Mouse (Mus musculus): ENCODE results near the gene Spint2. TPM values are rescaled to one million over a fixed set of nuclear protein-coding genes. Genes with fewer than 3 reads are reported as not detected.

Gene Spint2
- 399 and 413 TPM in 2 replicates for polyA plus RNA-seq (2015; fragmentation: Nextera tagmentation; extraction: Ambion mirVana)

- Histone ChIP-seq H3K27ac (ENCODE audit: low read length) (peak within 1 kb of the TSS; percentile 86), H3K4me1 (ENCODE audit: control insufficient read depth, insufficient read depth, low read length) (peaks cover 7% of the 10 kb centered on the region; the same call in 1 of the 2 replicates), H3K36me3 (ENCODE audit: control insufficient read depth, insufficient read depth, low read length) (no peaks in the 10 kb centered on the region), H3K9me3 (replicated peaks; ENCODE audit: control insufficient read depth, low read length) (no peaks in the 10 kb centered on the region), H3K27me3 (ENCODE audit: control insufficient read depth, insufficient read depth, low read length) (peaks cover 9% of the 10 kb centered on the region; the same call in 1 of the 2 replicates), H3K4me2 (ENCODE audit: low read depth, low read length) (peak within 1 kb of the TSS; percentile 81), H3K9ac (ENCODE audit: low read length) (peak within 1 kb of the TSS; percentile 79), H3K4me3 (replicated peaks; ENCODE audit: low read length) (peak within 1 kb of the TSS; percentile 60)
- WGBS, result under 1% methylated on average over 80 of the region's 80 CpGs
- peak; percentile 92 for ATAC-seq (ENCODE audit: insufficient read depth, low FRiP score)
These were observed at the start of gene Spint2 for GRCm38 (mm10) chr7:29281201-29282073. Gene Spint2 (minus strand): TSS chr7:29281912.

- H3K27ac ChIP-seq (ENCODE audit: low read length), result no peak overlapping the region
- no peak overlapping the region for H3K9ac ChIP-seq (ENCODE audit: low read length)
- H3K4me1 ChIP-seq (ENCODE audit: control insufficient read depth, insufficient read depth, low read length), result no peaks in the 10 kb centered on the region
- no peak for ATAC-seq (ENCODE audit: insufficient read depth, low FRiP score)
- H3K9me3 ChIP-seq (replicated peaks; ENCODE audit: control insufficient read depth, low read length), result no peaks in the 10 kb centered on the region
- no peak overlapping the region for H3K4me2 ChIP-seq (ENCODE audit: low read depth, low read length)
- 87% methylated on average over 16 of the region's 16 CpGs for WGBS
- H3K27me3 ChIP-seq (ENCODE audit: control insufficient read depth, insufficient read depth, low read length), result no peaks in the 10 kb centered on the region
- no peak overlapping the region for H3K4me3 ChIP-seq (replicated peaks; ENCODE audit: low read length)
- peaks cover 17% of the 10 kb centered on the region for H3K36me3 ChIP-seq (ENCODE audit: control insufficient read depth, insufficient read depth, low read length)
These were observed 47.3 kb upstream of the Spint2 start for GRCm38 (mm10) chr7:29328984-29329383.

GRCm38 (mm10) chr7:29327087-29327486 is 45.4 kb upstream of the Spint2 start:
- H3K36me3 ChIP-seq (ENCODE audit: control insufficient read depth, insufficient read depth, low read length), result peaks cover 21% of the 10 kb centered on the region

GRCm38 (mm10) chr7:29319337-29320307 is 37.9 kb upstream of the Spint2 start:
- H3K27me3 ChIP-seq (ENCODE audit: control insufficient read depth, insufficient read depth, low read length), result no peaks in the 10 kb centered on the region
- peaks cover 42% of the 10 kb centered on the region for H3K4me1 ChIP-seq (ENCODE audit: control insufficient read depth, insufficient read depth, low read length)
- 0 out of 2 replicates have a peak, but pooled peaks have one; percentile 8 for ATAC-seq (ENCODE audit: insufficient read depth, low FRiP score)
- H3K9me3 ChIP-seq (replicated peaks; ENCODE audit: control insufficient read depth, low read length), result no peaks in the 10 kb centered on the region
- H3K4me3 ChIP-seq (replicated peaks; ENCODE audit: low read length), result peak overlapping the region; percentile 32
- peak overlapping the region; percentile 86 for H3K27ac ChIP-seq (ENCODE audit: low read length)
- WGBS, result 13% methylated on average over 19 of the region's 19 CpGs
- peak overlapping the region; percentile 65 for H3K9ac ChIP-seq (ENCODE audit: low read length)
- peak overlapping the region; percentile 46 for H3K4me2 ChIP-seq (ENCODE audit: low read depth, low read length)
- H3K36me3 ChIP-seq (ENCODE audit: control insufficient read depth, insufficient read depth, low read length), result peaks cover 6% of the 10 kb centered on the region; the same call in 1 of the 2 replicates

More at GRCm38 (mm10) chr7:29327087-29327486, 45.4 kb upstream of the Spint2 start:
- Histone ChIP-seq H3K27me3 (ENCODE audit: control insufficient read depth, insufficient read depth, low read length) (no peaks in the 10 kb centered on the region), H3K4me3 (replicated peaks; ENCODE audit: low read length) (no peak overlapping the region), H3K9ac (ENCODE audit: low read length) (no peak overlapping the region), H3K4me1 (ENCODE audit: control insufficient read depth, insufficient read depth, low read length) (no peaks in the 10 kb centered on the region), H3K9me3 (replicated peaks; ENCODE audit: control insufficient read depth, low read length) (no peaks in the 10 kb centered on the region), H3K4me2 (ENCODE audit: low read depth, low read length) (no peak overlapping the region), H3K27ac (ENCODE audit: low read length) (no peak overlapping the region)
- ATAC-seq (ENCODE audit: insufficient read depth, low FRiP score), result no peak
- WGBS, result 76% methylated on average over 6 of the region's 6 CpGs

GRCm38 (mm10) chr7:29318115-29318911 is 36.6 kb upstream of the Spint2 start:
- H3K9ac ChIP-seq (ENCODE audit: low read length), result peak overlapping the region; percentile 65
- 8% methylated on average over 18 of the region's 18 CpGs for WGBS

GRCm38 (mm10) chr7:29317558-29317957 is 35.8 kb upstream of the Spint2 start:
- WGBS, result 0% methylated on average over 2 of the region's 2 CpGs
- no peaks in the 10 kb centered on the region for H3K27me3 ChIP-seq (ENCODE audit: control insufficient read depth, insufficient read depth, low read length)
- no peaks in the 10 kb centered on the region for H3K36me3 ChIP-seq (ENCODE audit: control insufficient read depth, insufficient read depth, low read length)
- H3K4me1 ChIP-seq (ENCODE audit: control insufficient read depth, insufficient read depth, low read length), result peaks cover 42% of the 10 kb centered on the region
- peak overlapping the region; percentile 46 for H3K4me2 ChIP-seq (ENCODE audit: low read depth, low read length)
- H3K9me3 ChIP-seq (replicated peaks; ENCODE audit: control insufficient read depth, low read length), result no peaks in the 10 kb centered on the region
- ATAC-seq (ENCODE audit: insufficient read depth, low FRiP score), result peak; percentile 35; the same call in 1 of the 2 replicates
- H3K9ac ChIP-seq (ENCODE audit: low read length), result peak overlapping the region; percentile 60
- no peak overlapping the region for H3K4me3 ChIP-seq (replicated peaks; ENCODE audit: low read length)
- H3K27ac ChIP-seq (ENCODE audit: low read length), result peak overlapping the region; percentile 86

More at GRCm38 (mm10) chr7:29318115-29318911, 36.6 kb upstream of the Spint2 start:
- Histone ChIP-seq H3K4me1 (ENCODE audit: control insufficient read depth, insufficient read depth, low read length) (peaks cover 42% of the 10 kb centered on the region), H3K36me3 (ENCODE audit: control insufficient read depth, insufficient read depth, low read length) (no peaks in the 10 kb centered on the region), H3K27ac (ENCODE audit: low read length) (peak overlapping the region; percentile 86), H3K27me3 (ENCODE audit: control insufficient read depth, insufficient read depth, low read length) (no peaks in the 10 kb centered on the region), H3K9me3 (replicated peaks; ENCODE audit: control insufficient read depth, low read length) (no peaks in the 10 kb centered on the region), H3K4me3 (replicated peaks; ENCODE audit: low read length) (peak overlapping the region; percentile 32), H3K4me2 (ENCODE audit: low read depth, low read length) (peak overlapping the region; percentile 46)
- ATAC-seq (ENCODE audit: insufficient read depth, low FRiP score), result peak; percentile 43

- Histone ChIP-seq H3K9me3 (replicated peaks; ENCODE audit: control insufficient read depth, low read length) (no peaks in the 10 kb centered on the region), H3K4me3 (replicated peaks; ENCODE audit: low read length) (no peak overlapping the region), H3K36me3 (ENCODE audit: control insufficient read depth, insufficient read depth, low read length) (no peaks in the 10 kb centered on the region), H3K9ac (ENCODE audit: low read length) (peak overlapping the region; percentile 60), H3K4me1 (ENCODE audit: control insufficient read depth, insufficient read depth, low read length) (peaks cover 42% of the 10 kb centered on the region), H3K27me3 (ENCODE audit: control insufficient read depth, insufficient read depth, low read length) (no peaks in the 10 kb centered on the region), H3K4me2 (ENCODE audit: low read depth, low read length) (peak overlapping the region; percentile 46), H3K27ac (ENCODE audit: low read length) (peak overlapping the region; percentile 86)
- peak; percentile 26; the same call in 1 of the 2 replicates for ATAC-seq (ENCODE audit: insufficient read depth, low FRiP score)
- WGBS, result 5% methylated on average over 10 of the region's 10 CpGs
These were observed 35.3 kb upstream of the Spint2 start for GRCm38 (mm10) chr7:29316976-29317375.

- Histone ChIP-seq H3K4me3 (replicated peaks; ENCODE audit: low read length) (no peak overlapping the region), H3K36me3 (ENCODE audit: control insufficient read depth, insufficient read depth, low read length) (no peaks in the 10 kb centered on the region), H3K4me2 (ENCODE audit: low read depth, low read length) (no peak overlapping the region), H3K27me3 (ENCODE audit: control insufficient read depth, insufficient read depth, low read length) (no peaks in the 10 kb centered on the region; the same call in 1 of the 2 replicates), H3K4me1 (ENCODE audit: control insufficient read depth, insufficient read depth, low read length) (peaks cover 42% of the 10 kb centered on the region), H3K27ac (ENCODE audit: low read length) (peak overlapping the region; percentile 86), H3K9ac (ENCODE audit: low read length) (peak overlapping the region; percentile 31; the same call in 1 of the 2 replicates), H3K9me3 (replicated peaks; ENCODE audit: control insufficient read depth, low read length) (no peaks in the 10 kb centered on the region)
- WGBS, result 67% methylated on average over 17 of the region's 17 CpGs
- ATAC-seq (ENCODE audit: insufficient read depth, low FRiP score), result no peak
These were observed 34.5 kb upstream of the Spint2 start for GRCm38 (mm10) chr7:29316137-29316734.

All from stomach, embryonic 16.5 days (tissue).